Mouse (Mus musculus) limb, embryonic 11.5 days (tissue): Measurements from ENCODE around the gene Rpp14. TPM values are rescaled to one million over a fixed set of nuclear protein-coding genes. Genes with fewer than 3 reads are reported as not detected.

Experiments
- ATAC-seq: fragments of 200-750 bp; cut with Nextera tagmentation; 2 replicates; pipeline ENCODE4 v1.8.0; 2017; ENCODE audit warnings: low read depth; ENCODE audit not compliant: insufficient number of reproducible peaks, low FRiP score, low TSS enrichment
- DNase-seq: peaks from one replicate; pipeline ENCODE4 v3.0.0-alpha.2; 2015; ENCODE audit warnings: low spot score
- H3K27ac ChIP-seq: fragments of 300-500 bp; sonication (generic); replicated peaks from 2 replicates; pipeline ENCODE4 v1.5.1; 2014; ENCODE audit warnings: low read depth, mild to moderate bottlenecking, low read length
- H3K27me3 ChIP-seq: fragments of 300-500 bp; sonication (generic); 2 replicates; pipeline ENCODE4 v1.6.1; 2014; ENCODE audit warnings: mild to moderate bottlenecking, low read length, mixed read lengths; ENCODE audit not compliant: control insufficient read depth, insufficient read depth
- H3K36me3 ChIP-seq: fragments of 300-500 bp; sonication (generic); 2 replicates; pipeline ENCODE4 v1.6.1; 2014; ENCODE audit warnings: mild to moderate bottlenecking, low read length, moderate library complexity, mixed read lengths; ENCODE audit not compliant: control insufficient read depth, insufficient read depth
- H3K4me1 ChIP-seq: fragments of 300-500 bp; sonication (generic); 2 replicates; pipeline ENCODE4 v1.6.1; 2014; ENCODE audit warnings: low read length, mixed read lengths; ENCODE audit not compliant: control insufficient read depth, insufficient read depth
- H3K4me2 ChIP-seq: fragments of 300-500 bp; sonication (generic); 2 replicates; pipeline ENCODE4 v1.6.1; 2014; ENCODE audit warnings: low read depth, mild to moderate bottlenecking, moderate library complexity; ENCODE audit not compliant: severe bottlenecking
- H3K4me3 ChIP-seq: fragments of 300-500 bp; sonication (generic); 2 replicates; pipeline ENCODE4 v1.5.1; 2014; ENCODE audit warnings: low read depth, low read length
- H3K9ac ChIP-seq: fragments of 300-500 bp; sonication (generic); 2 replicates; pipeline ENCODE4 v1.6.1; 2014; ENCODE audit warnings: mild to moderate bottlenecking, low read length
- H3K9me3 ChIP-seq: fragments of 300-500 bp; sonication (generic); 2 replicates; pipeline ENCODE4 v1.6.1; 2016; ENCODE audit warnings: low read length; ENCODE audit not compliant: control insufficient read depth
- WGBS: fragments of 180-500 bp; shearing (Covaris S2); extraction: QIAGEN DNeasy Blood & Tissue Kit; methylation state at CpG from one replicate; pipeline ENCODE4 v1.1.7; 2014; 5-methylcytosine and 5-hydroxymethylcytosine counted together
- polyA plus RNA-seq: library from polyadenylated mRNA; unstranded; fragments of >200 nt; fragmentation: Nextera tagmentation; extraction: Ambion mirVana; gene quantifications from 2 replicates; pipeline ENCODE4 v1.2.1, GENCODE M21; 2014

The Rpp14 gene
- polyA plus RNA-seq, 1 experiment from 2014 or later: 60.2 TPM

GRCm38 (mm10) chr14:8097978-8098686 is 18.0 kb downstream of the Rpp14 start, which contains the start of gene Pxk:
TSS of gene Pxk (plus strand) at chr14:8098211.
- peak within 1 kb of the TSS; percentile 46 for H3K4me2 ChIP-seq
- H3K27ac ChIP-seq: peak within 1 kb of the TSS; percentile 23; the same call in 1 of the 2 replicates
- peak within 1 kb of the TSS; percentile 57 for H3K4me3 ChIP-seq
- peak; percentile 97 for DNase-seq
- H3K9me3 ChIP-seq: no peaks in the 10 kb centered on the region
- no peaks in the 10 kb centered on the region for H3K4me1 ChIP-seq
- under 1% methylated on average over 70 of the region's 89 CpGs for WGBS
- H3K27me3 ChIP-seq: no peaks in the 10 kb centered on the region
- H3K9ac ChIP-seq: peak within 1 kb of the TSS; percentile 66
- H3K36me3 ChIP-seq: no peaks in the 10 kb centered on the region
- ATAC-seq: peak; percentile 86

DNA sequence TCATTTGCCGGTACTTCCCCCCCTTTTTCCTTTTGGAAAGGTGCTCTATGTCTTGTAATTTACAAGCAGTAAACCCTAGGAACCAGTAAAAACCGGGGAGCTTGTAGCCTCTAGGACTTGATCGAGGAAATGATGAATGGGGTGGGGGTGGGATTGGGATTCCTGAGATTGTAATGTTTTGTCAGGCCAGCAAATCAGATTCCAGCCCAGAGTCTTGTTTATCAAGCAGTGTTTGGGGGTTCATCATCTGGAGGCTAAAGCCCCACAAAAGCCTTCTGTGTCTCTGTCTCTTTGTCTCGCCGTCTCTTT is 18.5 kb downstream of the Rpp14 start:
- peak overlapping the region; percentile 66 for H3K9ac ChIP-seq
- H3K4me1 ChIP-seq: no peaks in the 10 kb centered on the region
- no peaks in the 10 kb centered on the region for H3K36me3 ChIP-seq
- 0 out of 2 replicates have a peak, but pooled peaks have one; percentile 14 for ATAC-seq
- peak overlapping the region; percentile 57 for H3K4me3 ChIP-seq
- DNase-seq: no peak
- peak overlapping the region; percentile 46 for H3K4me2 ChIP-seq
- no peaks in the 10 kb centered on the region for H3K27me3 ChIP-seq
- H3K9me3 ChIP-seq: no peaks in the 10 kb centered on the region
- no peak overlapping the region for H3K27ac ChIP-seq
- 7% methylated on average over 5 of the region's 5 CpGs for WGBS

- Histone ChIP-seq H3K9me3 (no peaks in the 10 kb centered on the region), H3K4me2 (no peak overlapping the region), H3K27me3 (no peaks in the 10 kb centered on the region), H3K36me3 (no peaks in the 10 kb centered on the region), H3K9ac (no peak overlapping the region), H3K4me1 (no peaks in the 10 kb centered on the region), H3K27ac (no peak overlapping the region), H3K4me3 (no peak overlapping the region)
- ATAC-seq (no peak), DNase-seq (no peak)
- 70% methylated on average over 10 of the region's 10 CpGs for WGBS
Measured at GRCm38 (mm10) chr14:8099561-8100021, 19.4 kb downstream of the Rpp14 start.

- no peak for ATAC-seq
- H3K27ac ChIP-seq: no peak overlapping the region
- DNase-seq: no peak
- 91% methylated on average over 8 of the region's 8 CpGs for WGBS
- no peak overlapping the region for H3K4me2 ChIP-seq
- H3K9ac ChIP-seq: no peak overlapping the region
- no peaks in the 10 kb centered on the region for H3K9me3 ChIP-seq
- no peaks in the 10 kb centered on the region for H3K4me1 ChIP-seq
- H3K36me3 ChIP-seq: no peaks in the 10 kb centered on the region
- H3K27me3 ChIP-seq: no peaks in the 10 kb centered on the region
- no peak overlapping the region for H3K4me3 ChIP-seq
Measured at GRCm38 (mm10) chr14:8101886-8102285, 21.7 kb downstream of the Rpp14 start.

DNA sequence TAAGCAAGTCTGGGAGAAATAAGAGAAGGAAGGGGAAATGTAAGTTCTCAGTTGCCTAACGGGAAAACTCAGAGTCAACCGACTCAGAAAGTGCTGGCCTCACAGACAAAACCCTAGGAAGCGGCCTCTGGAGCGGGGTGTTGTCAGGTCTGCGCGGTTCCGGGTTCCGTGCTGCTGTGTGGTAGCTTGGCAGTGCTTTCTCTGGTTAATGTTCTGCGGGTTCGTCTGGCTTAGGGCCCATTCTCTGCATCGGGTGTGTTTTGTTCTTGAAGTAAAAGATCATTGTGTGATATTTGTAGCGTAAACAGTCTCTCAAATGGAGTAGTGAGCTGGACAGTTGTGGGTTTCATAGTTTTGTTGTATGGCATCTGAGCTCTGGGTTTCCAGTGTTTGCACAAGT is 22.5 kb downstream of the Rpp14 start:
- H3K36me3 ChIP-seq: no peaks in the 10 kb centered on the region
- no peak for DNase-seq
- H3K9ac ChIP-seq: no peak overlapping the region
- H3K4me2 ChIP-seq: no peak overlapping the region
- no peaks in the 10 kb centered on the region for H3K4me1 ChIP-seq
- no peak for ATAC-seq
- no peaks in the 10 kb centered on the region for H3K27me3 ChIP-seq
- no peaks in the 10 kb centered on the region for H3K9me3 ChIP-seq
- 90% methylated on average over 12 of the region's 12 CpGs for WGBS
- no peak overlapping the region for H3K4me3 ChIP-seq
- H3K27ac ChIP-seq: no peak overlapping the region

DNA sequence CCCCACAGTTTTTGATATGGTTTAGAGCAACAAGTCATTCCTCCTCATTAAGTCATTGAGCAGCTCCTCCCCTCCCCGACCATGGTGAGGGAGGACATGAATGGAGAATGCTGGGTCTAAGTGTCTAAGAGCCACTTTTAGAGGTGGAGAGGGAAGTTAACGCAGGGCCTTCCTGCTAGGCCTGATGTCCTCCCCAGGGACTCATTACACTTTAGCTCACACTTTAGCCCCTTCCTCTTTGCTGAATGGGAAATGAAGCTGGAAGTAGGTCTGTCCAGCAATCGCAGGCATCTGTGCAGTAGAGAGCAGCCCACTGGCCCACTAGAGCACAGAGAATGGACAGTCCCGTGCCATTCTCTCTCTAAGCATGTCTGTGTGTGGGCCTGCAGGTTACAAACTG is 27.9 kb downstream of the Rpp14 start:
- no peak overlapping the region for H3K4me3 ChIP-seq
- WGBS: 85% methylated on average over 4 of the region's 4 CpGs
- H3K4me2 ChIP-seq: no peak overlapping the region
- ATAC-seq (no peak), DNase-seq (no peak)
- no peak overlapping the region for H3K27ac ChIP-seq
- no peaks in the 10 kb centered on the region for H3K9me3 ChIP-seq
- H3K4me1 ChIP-seq: no peaks in the 10 kb centered on the region
- H3K27me3 ChIP-seq: no peaks in the 10 kb centered on the region
- H3K36me3 ChIP-seq: peaks cover 2% of the 10 kb centered on the region; the same call in 1 of the 2 replicates
- no peak overlapping the region for H3K9ac ChIP-seq

DNA sequence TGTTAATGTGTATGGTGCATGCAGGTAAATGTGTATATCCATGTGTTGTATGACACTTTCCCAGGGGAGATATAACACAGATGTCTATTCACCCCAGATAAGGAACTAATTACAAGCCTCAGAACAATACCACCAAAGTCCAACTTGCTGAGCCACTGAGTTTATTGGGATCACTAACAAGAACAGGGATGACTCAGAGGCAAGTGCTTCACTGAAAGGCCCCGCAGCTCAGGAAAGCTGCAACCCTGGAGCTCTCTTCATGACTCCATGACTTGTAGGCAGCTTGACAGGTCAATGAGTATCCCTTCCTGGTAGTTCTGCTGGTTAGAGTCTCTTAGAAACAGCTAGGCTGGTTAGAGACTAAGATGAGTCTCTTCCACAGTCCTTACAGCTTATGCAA is 28.8 kb downstream of the Rpp14 start:
- H3K36me3 ChIP-seq: peaks cover 2% of the 10 kb centered on the region; the same call in 1 of the 2 replicates
- no peaks in the 10 kb centered on the region for H3K27me3 ChIP-seq
- DNase-seq (no peak), ATAC-seq (no peak)
- 83% methylated on average over 1 of the region's 1 CpGs for WGBS
- H3K27ac ChIP-seq: no peak overlapping the region
- H3K9me3 ChIP-seq: no peaks in the 10 kb centered on the region
- no peak overlapping the region for H3K4me2 ChIP-seq
- no peaks in the 10 kb centered on the region for H3K4me1 ChIP-seq
- H3K9ac ChIP-seq: no peak overlapping the region
- H3K4me3 ChIP-seq: no peak overlapping the region

DNA sequence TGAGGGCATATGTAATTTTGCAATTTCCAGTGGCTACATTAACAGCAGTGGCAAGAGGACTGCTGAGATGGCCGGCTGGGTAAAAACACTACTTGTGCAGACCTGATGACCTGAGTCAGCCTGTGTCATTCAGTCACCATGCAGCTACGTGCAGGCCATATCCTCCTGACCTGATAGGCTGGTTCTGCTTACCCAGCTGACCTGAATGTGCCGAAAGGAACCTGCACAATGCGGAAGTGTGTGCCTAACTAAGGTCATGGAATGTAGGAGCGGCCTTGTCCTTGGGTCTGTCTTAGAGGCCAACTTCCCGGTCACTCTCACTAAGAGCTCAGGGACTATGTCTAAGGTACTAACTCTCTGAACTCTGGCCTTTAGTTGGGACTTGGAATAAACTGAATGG is 31.4 kb downstream of the Rpp14 start:
- Histone ChIP-seq H3K27ac (no peak overlapping the region), H3K4me2 (no peak overlapping the region), H3K9me3 (no peaks in the 10 kb centered on the region), H3K27me3 (no peaks in the 10 kb centered on the region), H3K4me1 (no peaks in the 10 kb centered on the region), H3K36me3 (peaks cover 2% of the 10 kb centered on the region; the same call in 1 of the 2 replicates), H3K4me3 (no peak overlapping the region), H3K9ac (no peak overlapping the region)
- DNase-seq (no peak), ATAC-seq (no peak)
- 90% methylated on average over 6 of the region's 6 CpGs for WGBS

DNA sequence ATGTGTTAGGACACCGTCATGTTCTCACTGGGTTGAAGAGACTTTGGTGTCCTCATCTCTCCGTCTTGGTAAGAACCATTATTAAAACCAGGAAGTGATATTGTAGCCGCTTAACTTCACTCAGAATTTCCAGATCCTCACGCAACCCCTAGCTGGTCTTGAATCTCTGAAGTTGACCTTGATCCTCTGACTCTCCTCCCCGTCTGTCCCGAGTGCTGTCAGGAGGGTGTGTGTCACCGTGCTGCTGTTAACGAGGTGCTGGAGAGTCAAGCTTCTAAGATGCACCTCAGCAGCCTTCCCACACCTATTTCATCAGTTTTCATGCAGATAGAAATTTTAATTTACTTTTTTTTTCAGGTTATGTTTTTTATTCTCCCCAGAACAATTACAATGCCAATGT is 31.9 kb downstream of the Rpp14 start:
- Histone ChIP-seq H3K27ac (no peak overlapping the region), H3K4me2 (no peak overlapping the region), H3K27me3 (no peaks in the 10 kb centered on the region), H3K9me3 (no peaks in the 10 kb centered on the region), H3K4me1 (no peaks in the 10 kb centered on the region), H3K9ac (no peak overlapping the region), H3K4me3 (no peak overlapping the region), H3K36me3 (peaks cover 2% of the 10 kb centered on the region; the same call in 1 of the 2 replicates)
- no peak for ATAC-seq
- DNase-seq: no peak
- 79% methylated on average over 8 of the region's 8 CpGs for WGBS
